Comparison of ENCODE assay signal across 8 mouse cellular contexts in genomic region chr1:88007692-88008210, GRCm38 (mm10). TPM values are rescaled to one million over a fixed set of nuclear protein-coding genes. Genes with fewer than 3 reads are reported as not detected.
DNase-seq lines count a peak whose midpoint lies in the region; ATAC-seq and TF ChIP-seq lines count a peak whose summit lies in the region.

No protein-coding gene starts in this region.

- no peak for DNase-seq in layer of hippocampus, adult 2 months (ENCODE audit: low spot score in 2 of 2)
- no peak for DNase-seq in layer of hippocampus, postnatal 36 days
- DNase-seq in intestine, embryonic 14.5 days (ENCODE audit: low spot score) = no peak
- DNase-seq in gastrocnemius, postnatal 14 days = no peak
- no peak for DNase-seq in thymus, postnatal 4 days
- no peak for DNase-seq in thymus, adult 18-20 months

- peak overlapping the region; percentile 96 for H3K27ac ChIP-seq in layer of hippocampus, adult 2 months
- H3K27ac ChIP-seq in cortical plate, adult 2 months (ENCODE audit: insufficient read depth, low read length) = peak overlapping the region; percentile 86
- peak overlapping the region; percentile 85 for H3K27ac ChIP-seq in intestine, embryonic 14.5 days (ENCODE audit: low read depth)
- peak overlapping the region; percentile 75 for H3K27ac ChIP-seq in neural tube, embryonic 12.5 days

- H3K9ac ChIP-seq in intestine, embryonic 14.5 days (ENCODE audit: low read length) = peak overlapping the region; percentile 83
- H3K9ac ChIP-seq in neural tube, embryonic 12.5 days = peak overlapping the region; percentile 89

- H3K27me3 ChIP-seq in intestine, embryonic 14.5 days (replicated peaks; ENCODE audit: control insufficient read depth, insufficient read depth, low read length) = no peaks in the 10 kb centered on the region
- no peaks in the 10 kb centered on the region for H3K27me3 ChIP-seq in neural tube, embryonic 12.5 days (replicated peaks)

- peaks cover 2% of the 10 kb centered on the region; the same call in 1 of the 2 replicates for H3K4me1 ChIP-seq in cortical plate, adult 2 months (ENCODE audit: control insufficient read depth, insufficient read depth, low read length)
- H3K4me1 ChIP-seq in intestine, embryonic 14.5 days (replicated peaks; ENCODE audit: control insufficient read depth, insufficient read depth, low read length) = peaks cover 4% of the 10 kb centered on the region; the same call in 1 of the 2 replicates
- 0 out of 2 replicates have a peak, but pooled peaks cover 8% of the 10 kb centered on the region for H3K4me1 ChIP-seq in neural tube, embryonic 12.5 days

- peak overlapping the region; percentile 72 for H3K4me2 ChIP-seq in intestine, embryonic 14.5 days (ENCODE audit: low read length)
- H3K4me2 ChIP-seq in neural tube, embryonic 12.5 days (replicated peaks) = peak overlapping the region; percentile 56

- no peak for TF ChIP-seq CTCF in layer of hippocampus, adult 2 months (conservative IDR thresholded peaks at IDR 0.05)
- no peak for TF ChIP-seq CTCF in cortical plate, adult 2 months (IDR thresholded peaks at IDR 0.05; ENCODE audit: extremely low read depth, insufficient read depth, low read length)

- WGBS in intestine, embryonic 14.5 days = 3% methylated on average over 5 of the region's 5 CpGs
- WGBS in neural tube, embryonic 12.5 days = 5% methylated on average over 5 of the region's 5 CpGs

- intact Hi-C loops in gastrocnemius, postnatal 14 days (cut with DNase I; ENCODE audit: low total_unique reads) = no loop called here

- H3K9me3 ChIP-seq in intestine, embryonic 14.5 days (ENCODE audit: control insufficient read depth, low read length) = no peaks in the 10 kb centered on the region
- H3K9me3 ChIP-seq in neural tube, embryonic 12.5 days = no peaks in the 10 kb centered on the region

- ATAC-seq in intestine, embryonic 14.5 days (replicated peaks; ENCODE audit: low FRiP score, low TSS enrichment, low read depth) = peak; percentile 65
- peak; percentile 57 for ATAC-seq in neural tube, embryonic 12.5 days (ENCODE audit: low FRiP score, low read depth)

- peaks cover 24% of the 10 kb centered on the region for H3K36me3 ChIP-seq in intestine, embryonic 14.5 days (ENCODE audit: control insufficient read depth, insufficient read depth, low read length)
- H3K36me3 ChIP-seq in neural tube, embryonic 12.5 days = 0 out of 2 replicates have a peak, but pooled peaks cover 4% of the 10 kb centered on the region

- TF ChIP-seq POLR2A in cortical plate, adult 2 months (IDR thresholded peaks at IDR 0.05; ENCODE audit: extremely low read depth, insufficient read depth, low read length) = no peak

- peak overlapping the region; percentile 70 for H3K4me3 ChIP-seq in layer of hippocampus, adult 2 months
- H3K4me3 ChIP-seq in cortical plate, adult 2 months (ENCODE audit: insufficient read depth, low read length) = peak overlapping the region; percentile 77
- H3K4me3 ChIP-seq in intestine, embryonic 14.5 days (ENCODE audit: low read depth, low read length) = peak overlapping the region; percentile 61
- H3K4me3 ChIP-seq in neural tube, embryonic 12.5 days = peak overlapping the region; percentile 67

RNA-seq across cellular contexts. Expression of gene Usp40, which starts 0.6 kb away (rescaled TPM):
- 10 to 100 TPM; 22.9 to 26.7 TPM for total RNA-seq in layer of hippocampus, adult 2 months (2021)
- total RNA-seq in layer of hippocampus, postnatal 36 days (2021) = 10 to 100 TPM; 21.4 to 25.6 TPM
- 17.7 TPM in 2 replicates for polyA plus RNA-seq in cortical plate, adult 2 months (2012; rRNA removed)
- polyA plus RNA-seq in intestine, embryonic 14.5 days (2014; fragmentation: Nextera tagmentation; extraction: Ambion mirVana) = 31.0 and 36.9 TPM in 2 replicates
- polyA plus RNA-seq in neural tube, embryonic 12.5 days (2016; fragmentation: Nextera tagmentation; extraction: Ambion mirVana) = 29.3 and 33.2 TPM in 2 replicates
- total RNA-seq in gastrocnemius, postnatal 14 days (2021) = 10 to 100 TPM; 11.4 to 12.5 TPM

RNA-seq across cellular contexts. Expression of gene Ugt1a10, which starts 47.4 kb away (rescaled TPM):
- not detected for total RNA-seq in layer of hippocampus, adult 2 months (2021)
- total RNA-seq in layer of hippocampus, postnatal 36 days (2021) = not detected
- polyA plus RNA-seq in cortical plate, adult 2 months (2012; rRNA removed) = not detected in 2 replicates
- polyA plus RNA-seq in intestine, embryonic 14.5 days (2014; fragmentation: Nextera tagmentation; extraction: Ambion mirVana) = not detected in 2 replicates
- polyA plus RNA-seq in neural tube, embryonic 12.5 days (2016; fragmentation: Nextera tagmentation; extraction: Ambion mirVana) = not detected in 2 replicates
- total RNA-seq in gastrocnemius, postnatal 14 days (2021) = not detected
